Mouse (Mus musculus): ENCODE results near the gene Zfp446. TPM values are rescaled to one million over a fixed set of nuclear protein-coding genes. Genes with fewer than 3 reads are reported as not detected.

The Zfp446 gene
- polyA plus RNA-seq, 1 experiment from 2014 or later: 2.5 TPM

GRCm38 (mm10) chr7:12949032-12949871, 28.4 kb upstream of the Zfp446 start:
- Histone ChIP-seq H3K4me2 (replicated peaks; ENCODE audit: low read depth) (peak overlapping the region; percentile 67), H3K9ac (ENCODE audit: low read depth, low read length) (peak overlapping the region; percentile 41), H3K36me3 (ENCODE audit: control insufficient read depth, insufficient read depth) (no peaks in the 10 kb centered on the region), H3K4me3 (ENCODE audit: low read depth, low read length) (peak overlapping the region; percentile 35), H3K27me3 (replicated peaks; ENCODE audit: control insufficient read depth, insufficient read depth, low read length) (no peaks in the 10 kb centered on the region), H3K27ac (ENCODE audit: low read depth, low read length) (peak overlapping the region; percentile 80), H3K4me1 (replicated peaks; ENCODE audit: control insufficient read depth, insufficient read depth, low read length) (no peaks in the 10 kb centered on the region), H3K9me3 (ENCODE audit: control insufficient read depth) (no peaks in the 10 kb centered on the region)
- peak; percentile 21; the same call in 1 of the 2 replicates for TF ChIP-seq CTCF (IDR thresholded peaks at IDR 0.05; ENCODE audit: low read depth)
- WGBS: 8% methylated on average over 35 of the region's 35 CpGs
- ATAC-seq: peak; percentile 97

GRCm38 (mm10) chr7:12949872-12950229, 27.8 kb upstream of the Zfp446 start:
- ATAC-seq: peak; percentile 74
- Histone ChIP-seq H3K27me3 (replicated peaks; ENCODE audit: control insufficient read depth, insufficient read depth, low read length) (no peaks in the 10 kb centered on the region), H3K4me1 (replicated peaks; ENCODE audit: control insufficient read depth, insufficient read depth, low read length) (no peaks in the 10 kb centered on the region), H3K36me3 (ENCODE audit: control insufficient read depth, insufficient read depth) (no peaks in the 10 kb centered on the region), H3K4me3 (ENCODE audit: low read depth, low read length) (peak overlapping the region; percentile 35), H3K27ac (ENCODE audit: low read depth, low read length) (peak overlapping the region; percentile 80), H3K9me3 (ENCODE audit: control insufficient read depth) (no peaks in the 10 kb centered on the region), H3K9ac (ENCODE audit: low read depth, low read length) (peak overlapping the region; percentile 41; the same call in 1 of the 2 replicates), H3K4me2 (replicated peaks; ENCODE audit: low read depth) (peak overlapping the region; percentile 67)
- TF ChIP-seq CTCF (IDR thresholded peaks at IDR 0.05; ENCODE audit: low read depth): no peak
- WGBS: under 1% methylated on average over 16 of the region's 16 CpGs

GRCm38 (mm10) chr7:12954896-12955295, 22.8 kb upstream of the Zfp446 start:
- Histone ChIP-seq H3K4me3 (ENCODE audit: low read depth, low read length) (no peak overlapping the region), H3K4me2 (replicated peaks; ENCODE audit: low read depth) (no peak overlapping the region), H3K4me1 (replicated peaks; ENCODE audit: control insufficient read depth, insufficient read depth, low read length) (no peaks in the 10 kb centered on the region; the same call in 1 of the 2 replicates), H3K36me3 (ENCODE audit: control insufficient read depth, insufficient read depth) (no peaks in the 10 kb centered on the region), H3K9me3 (ENCODE audit: control insufficient read depth) (no peaks in the 10 kb centered on the region), H3K27ac (ENCODE audit: low read depth, low read length) (no peak overlapping the region), H3K9ac (ENCODE audit: low read depth, low read length) (no peak overlapping the region), H3K27me3 (replicated peaks; ENCODE audit: control insufficient read depth, insufficient read depth, low read length) (no peaks in the 10 kb centered on the region)
- TF ChIP-seq CTCF (IDR thresholded peaks at IDR 0.05; ENCODE audit: low read depth): peak; percentile 58
- 42% methylated on average over 3 of the region's 3 CpGs for WGBS
- no peak for ATAC-seq

GRCm38 (mm10) chr7:12957511-12957910, 20.1 kb upstream of the Zfp446 start:
- Histone ChIP-seq H3K4me1 (replicated peaks; ENCODE audit: control insufficient read depth, insufficient read depth, low read length) (no peaks in the 10 kb centered on the region; the same call in 1 of the 2 replicates), H3K4me3 (ENCODE audit: low read depth, low read length) (no peak overlapping the region), H3K36me3 (ENCODE audit: control insufficient read depth, insufficient read depth) (no peaks in the 10 kb centered on the region), H3K9ac (ENCODE audit: low read depth, low read length) (no peak overlapping the region), H3K9me3 (ENCODE audit: control insufficient read depth) (no peaks in the 10 kb centered on the region), H3K27ac (ENCODE audit: low read depth, low read length) (no peak overlapping the region), H3K27me3 (replicated peaks; ENCODE audit: control insufficient read depth, insufficient read depth, low read length) (no peaks in the 10 kb centered on the region), H3K4me2 (replicated peaks; ENCODE audit: low read depth) (no peak overlapping the region)
- no peak for TF ChIP-seq CTCF (IDR thresholded peaks at IDR 0.05; ENCODE audit: low read depth)
- no peak for ATAC-seq
- 73% methylated on average over 5 of the region's 5 CpGs for WGBS

- Histone ChIP-seq H3K27me3 (replicated peaks; ENCODE audit: control insufficient read depth, insufficient read depth, low read length) (no peaks in the 10 kb centered on the region), H3K4me1 (replicated peaks; ENCODE audit: control insufficient read depth, insufficient read depth, low read length) (no peaks in the 10 kb centered on the region; the same call in 1 of the 2 replicates), H3K9me3 (ENCODE audit: control insufficient read depth) (no peaks in the 10 kb centered on the region), H3K27ac (ENCODE audit: low read depth, low read length) (peak overlapping the region; percentile 92), H3K9ac (ENCODE audit: low read depth, low read length) (no peak overlapping the region), H3K4me3 (ENCODE audit: low read depth, low read length) (no peak overlapping the region), H3K36me3 (ENCODE audit: control insufficient read depth, insufficient read depth) (no peaks in the 10 kb centered on the region), H3K4me2 (replicated peaks; ENCODE audit: low read depth) (peak overlapping the region; percentile 37; the same call in 1 of the 2 replicates)
- 41% methylated on average over 4 of the region's 4 CpGs for WGBS
- peak; percentile 88 for ATAC-seq
- TF ChIP-seq CTCF (IDR thresholded peaks at IDR 0.05; ENCODE audit: low read depth): no peak
Measured at GRCm38 (mm10) chr7:12958948-12959347, 18.7 kb upstream of the Zfp446 start.

GRCm38 (mm10) chr7:12959718-12960117, 17.9 kb upstream of the Zfp446 start:
- WGBS: 25% methylated on average over 4 of the region's 4 CpGs
- H3K9ac ChIP-seq (ENCODE audit: low read depth, low read length): no peak overlapping the region
- no peak for ATAC-seq
- no peaks in the 10 kb centered on the region; the same call in 1 of the 2 replicates for H3K4me1 ChIP-seq (replicated peaks; ENCODE audit: control insufficient read depth, insufficient read depth, low read length)
- H3K27me3 ChIP-seq (replicated peaks; ENCODE audit: control insufficient read depth, insufficient read depth, low read length): no peaks in the 10 kb centered on the region
- no peak for TF ChIP-seq CTCF (IDR thresholded peaks at IDR 0.05; ENCODE audit: low read depth)
- no peaks in the 10 kb centered on the region for H3K9me3 ChIP-seq (ENCODE audit: control insufficient read depth)
- H3K4me3 ChIP-seq (ENCODE audit: low read depth, low read length): no peak overlapping the region
- H3K36me3 ChIP-seq (ENCODE audit: control insufficient read depth, insufficient read depth): no peaks in the 10 kb centered on the region
- H3K4me2 ChIP-seq (replicated peaks; ENCODE audit: low read depth): no peak overlapping the region; the same call in 1 of the 2 replicates
- H3K27ac ChIP-seq (ENCODE audit: low read depth, low read length): peak overlapping the region; percentile 92

Data from intestine, postnatal 0 days (tissue).